Mouse (Mus musculus): Measurements from ENCODE around the gene Trim25.
"Not testable (repeated sequence)": the region's sequence is repeated elsewhere in the genome, so short reads cannot be mapped to it uniquely, and the experiment has no call there.

Gene Trim25

DNA sequence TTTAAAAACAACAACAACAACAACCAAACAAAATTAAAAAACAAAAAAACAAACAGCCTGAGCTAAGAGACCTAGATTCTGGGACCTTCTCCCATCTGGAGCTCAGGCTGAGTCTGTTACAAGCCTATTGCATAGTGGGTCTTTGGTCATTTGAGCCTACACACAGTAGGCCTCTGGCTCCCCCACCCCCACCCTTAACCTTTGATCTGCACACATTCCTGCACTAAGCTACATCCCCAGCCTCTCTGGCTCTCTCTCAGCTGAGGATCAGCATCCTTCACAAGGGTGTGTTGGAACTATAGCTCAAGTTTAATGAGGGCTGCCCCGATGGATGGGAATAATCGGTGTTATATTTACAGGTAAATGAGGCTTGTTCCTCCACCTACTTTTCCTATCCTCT, 3.6 kb upstream of the Trim25 start:
- DNase-seq, result no peak

DNA sequence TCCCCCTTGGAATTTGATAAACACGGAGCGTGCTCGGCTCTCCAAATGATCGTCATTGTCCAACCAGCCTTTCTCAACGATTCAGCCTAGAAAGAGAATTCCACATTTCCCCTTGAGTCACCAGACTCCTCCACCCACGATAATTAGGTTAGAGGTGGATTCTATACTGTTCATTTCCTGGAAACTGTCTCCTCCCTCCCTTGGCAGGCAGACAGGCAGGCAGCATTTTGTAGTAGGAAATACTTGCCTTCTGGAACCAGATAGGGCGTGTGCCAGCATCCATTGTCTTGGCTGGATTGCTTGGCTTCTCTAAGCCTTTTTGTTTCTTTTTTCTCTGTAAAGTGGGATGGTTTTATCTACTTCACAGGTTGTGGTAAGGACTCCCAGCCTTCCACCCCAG, 2.7 kb upstream of the Trim25 start:
- DNase-seq, result no peak

DNA sequence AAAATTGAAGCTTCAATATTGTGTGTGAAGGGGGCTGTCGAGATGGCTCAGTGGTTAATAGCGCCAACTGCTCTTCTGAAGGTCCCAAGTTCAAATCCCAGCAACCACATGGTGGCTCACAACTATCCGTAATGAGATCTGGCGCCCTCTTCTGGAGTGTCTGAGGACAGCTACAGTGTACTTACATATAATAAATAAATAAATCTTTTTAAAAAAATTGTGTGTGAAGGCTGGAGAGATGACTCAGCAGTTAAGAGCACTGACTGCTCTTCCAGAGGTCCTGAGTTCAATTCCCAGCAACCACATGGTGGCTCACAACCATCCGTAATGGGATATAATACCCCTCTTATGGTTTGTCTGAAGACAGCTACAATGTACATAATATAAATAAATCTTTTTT, 1.8 kb upstream of the Trim25 start:
- not testable (repeated sequence) for DNase-seq

DNA sequence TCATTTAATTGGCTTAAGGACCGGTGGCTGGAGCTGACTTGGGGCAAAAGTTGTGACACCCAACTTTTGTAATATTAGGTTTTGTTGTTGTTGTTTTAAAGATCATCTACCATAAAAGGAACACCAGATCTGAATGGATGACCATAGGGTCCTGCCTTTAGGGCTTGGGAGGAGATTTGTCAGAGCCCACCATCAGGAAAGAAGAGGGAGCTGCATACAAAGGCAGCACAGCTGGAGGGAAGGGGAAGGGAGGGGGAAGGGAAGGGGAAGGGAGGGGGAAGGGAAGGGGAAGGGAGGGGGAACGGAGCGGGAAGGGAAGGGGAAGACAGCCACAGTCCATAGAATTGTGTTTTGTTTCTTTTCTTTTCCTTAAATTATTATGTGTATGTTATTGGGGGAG, 770 bp upstream of the Trim25 start:
- no peak for DNase-seq

DNA sequence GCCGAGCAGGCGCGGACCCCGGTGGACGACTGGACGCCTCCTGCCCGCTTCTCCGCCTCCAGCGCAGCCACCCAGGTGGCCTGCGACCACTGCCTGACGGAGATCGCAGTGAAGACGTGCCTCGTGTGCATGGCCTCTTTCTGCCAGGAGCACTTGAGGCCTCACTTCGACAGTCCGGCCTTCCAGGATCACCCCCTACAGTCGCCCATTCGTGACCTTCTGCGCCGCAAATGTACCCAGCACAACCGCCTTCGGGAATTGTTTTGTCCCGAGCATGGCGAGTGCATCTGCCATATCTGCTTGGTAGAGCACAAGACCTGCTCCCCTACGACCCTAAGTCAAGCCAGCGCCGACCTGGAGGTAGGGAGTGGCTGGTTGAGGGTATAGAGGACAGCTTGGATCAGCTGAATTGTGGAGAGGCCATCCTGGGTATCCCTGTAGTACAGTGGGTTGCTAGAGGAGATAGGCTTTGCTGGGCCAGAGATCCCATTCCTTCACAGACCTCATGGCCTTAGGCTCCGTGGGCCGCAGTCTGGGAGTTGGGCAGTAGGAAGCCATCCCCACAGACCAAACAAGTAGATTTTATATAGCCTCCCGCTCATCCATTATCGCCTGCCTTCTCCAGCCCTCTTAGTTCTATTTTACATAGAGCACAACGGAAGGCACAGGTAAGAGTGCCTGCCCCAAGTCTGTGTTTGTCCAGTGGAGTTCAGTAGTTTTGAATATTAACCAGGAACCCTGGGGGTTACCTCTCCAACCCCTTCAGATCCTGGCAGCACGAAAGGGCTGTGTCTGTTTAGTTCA, 749 bp downstream of the Trim25 start:
- no peak for DNase-seq

DNA sequence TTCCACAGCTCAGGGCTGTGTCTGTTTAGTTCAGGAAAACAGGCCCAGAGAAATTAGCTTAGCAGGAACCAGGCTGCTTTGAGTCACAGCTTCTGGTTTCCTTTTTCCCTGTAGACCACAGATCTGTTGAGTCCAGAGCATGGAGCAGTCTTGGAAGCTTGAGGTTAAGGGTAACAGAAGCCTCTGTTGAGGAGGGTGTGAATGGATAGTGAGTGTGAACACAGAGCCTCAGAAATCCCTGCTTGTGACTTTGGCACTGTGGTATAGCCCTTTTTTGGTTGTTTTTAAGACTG, 1.3 kb downstream of the Trim25 start:
- no peak for DNase-seq

DNA sequence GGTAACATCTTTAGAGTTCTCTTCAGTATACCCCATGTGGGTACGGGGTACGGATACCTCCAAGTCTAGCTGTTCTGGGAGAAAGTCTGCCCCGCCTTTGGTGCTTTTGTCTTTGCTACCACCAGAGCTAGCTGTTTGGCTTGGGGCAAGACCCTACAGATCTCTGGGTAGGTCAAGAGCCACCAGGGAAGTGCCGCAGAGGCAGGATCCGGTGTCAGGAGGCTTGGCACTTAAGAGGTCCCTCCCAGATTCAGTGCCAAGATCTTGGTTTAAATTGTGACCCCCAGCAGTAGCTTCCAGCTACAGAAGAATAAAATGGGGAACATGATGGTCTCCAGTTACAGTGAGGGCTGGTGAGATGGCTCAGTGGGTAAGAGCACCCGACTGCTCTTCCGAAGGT, 2.4 kb downstream of the Trim25 start:
- no peak for DNase-seq

DNA sequence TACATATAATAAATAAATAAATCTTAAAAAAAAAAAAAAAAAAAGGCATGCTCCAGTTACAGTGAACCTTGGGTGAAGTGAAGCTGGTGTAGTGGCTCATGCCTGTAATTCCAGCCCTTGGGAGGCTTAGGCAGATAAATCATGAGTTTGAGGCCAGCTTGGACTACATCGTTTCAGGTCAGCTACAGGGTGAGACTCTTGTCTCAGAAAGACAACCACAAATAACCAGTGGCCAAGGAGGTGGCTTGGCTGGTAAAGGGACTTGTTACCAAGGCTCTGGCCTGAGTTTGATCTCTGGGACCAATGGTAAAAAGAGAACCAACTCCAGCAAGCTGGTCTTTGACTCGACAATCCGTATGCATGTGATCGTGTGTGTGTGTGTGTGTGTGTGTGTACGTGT, 2.9 kb downstream of the Trim25 start:
- no peak for DNase-seq

DNA sequence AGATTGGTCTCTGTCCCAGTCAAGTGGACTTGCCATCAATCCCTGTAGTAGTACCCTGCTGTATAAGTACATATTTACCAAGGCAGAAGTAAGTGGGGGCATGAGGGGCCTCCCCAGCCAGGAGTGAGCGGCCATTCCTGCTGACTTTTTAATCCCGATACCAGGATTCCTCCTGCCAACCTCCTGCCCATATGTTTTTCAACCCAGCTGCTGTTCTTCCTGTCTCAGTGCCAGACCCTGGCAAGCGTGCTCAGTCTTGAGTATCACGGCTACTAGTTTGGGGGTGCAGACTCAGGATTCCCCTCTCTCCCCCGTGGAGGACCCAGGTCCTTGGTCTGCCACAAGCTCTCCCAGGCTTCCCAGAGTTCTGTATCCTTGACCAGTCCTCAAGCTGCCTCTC, 3.4 kb downstream of the Trim25 start:
- no peak for DNase-seq

DNA sequence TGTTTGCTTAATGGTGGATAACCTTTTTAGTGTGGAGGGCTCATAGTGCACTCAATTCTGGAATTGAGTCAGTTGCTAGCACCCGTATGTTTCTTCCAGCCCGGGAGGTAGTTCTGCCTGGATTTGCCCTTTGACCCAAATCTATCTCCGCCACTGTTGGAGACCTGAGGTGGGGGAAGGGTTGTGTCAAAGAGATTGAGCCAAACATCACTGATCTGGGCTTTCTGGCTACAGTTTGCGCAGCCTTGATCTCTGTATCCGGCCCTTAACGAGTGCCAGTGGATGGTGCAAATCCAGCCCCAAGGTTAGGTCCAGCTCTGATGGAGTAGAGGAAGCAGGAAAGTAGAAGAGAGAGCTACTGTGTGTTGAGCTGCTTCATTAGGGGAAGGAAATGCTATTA, 3.9 kb downstream of the Trim25 start:
- DNase-seq, result no peak

DNA sequence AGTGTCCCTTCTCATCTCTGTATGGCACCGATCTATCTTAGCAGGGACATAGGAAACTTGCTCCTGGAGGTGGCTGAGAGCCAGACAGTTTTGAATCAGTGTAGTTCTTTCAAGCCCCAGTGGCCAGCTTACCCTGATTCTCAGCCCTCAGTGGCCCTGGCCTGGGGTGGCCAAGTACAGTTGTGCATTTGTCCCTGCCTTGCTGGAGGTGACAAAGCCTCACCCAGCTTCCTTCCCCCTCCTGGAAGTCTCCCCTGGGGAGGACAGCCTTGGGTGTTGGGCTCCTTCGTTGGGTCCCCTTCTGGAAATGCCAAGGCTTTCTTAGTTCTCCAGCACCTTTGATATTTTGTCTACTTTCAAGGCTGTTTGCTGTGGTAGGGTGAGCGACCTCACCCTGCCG, 4.5 kb downstream of the Trim25 start:
- no peak for DNase-seq

DNA sequence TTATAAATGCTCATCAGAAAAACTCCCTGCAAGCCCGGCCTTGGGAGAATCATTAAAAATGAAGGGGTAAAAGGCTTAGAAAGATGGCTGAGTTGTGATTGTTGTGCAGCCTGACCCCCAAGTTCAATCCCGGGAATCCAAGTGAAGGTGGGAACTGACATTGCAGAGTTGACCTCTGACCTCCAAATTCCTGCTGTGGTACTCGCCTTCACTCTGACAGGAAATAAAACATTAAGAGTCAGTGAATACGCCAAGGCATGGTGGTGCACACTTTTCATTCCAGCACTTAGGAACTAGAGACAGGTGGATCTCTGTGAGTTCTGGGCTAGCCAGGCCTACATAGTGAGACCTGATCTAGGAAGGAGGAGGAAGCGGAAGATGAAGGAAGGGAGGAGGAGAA, 6.3 kb downstream of the Trim25 start:
- no peak for DNase-seq

DNA sequence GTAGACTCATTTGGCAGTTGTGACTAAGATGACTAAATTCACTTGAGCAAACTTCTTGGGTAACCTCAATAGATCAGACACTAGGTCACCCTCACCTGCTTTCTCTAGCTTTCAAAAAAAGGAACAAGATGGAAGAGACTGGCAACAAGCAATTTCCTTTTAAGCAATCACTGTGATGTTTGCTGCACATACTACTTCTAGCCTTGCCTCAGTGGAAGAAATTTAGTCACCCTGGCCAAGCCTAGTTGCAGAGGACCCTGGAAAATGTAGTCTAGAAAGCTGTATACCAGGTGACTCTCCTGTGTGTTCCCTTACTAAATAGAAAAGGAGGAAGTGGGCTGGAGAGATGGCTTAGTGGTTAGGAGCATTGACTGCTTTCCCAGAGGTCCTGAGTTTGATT, 7.2 kb downstream of the Trim25 start:
- DNase-seq, result no peak

DNA sequence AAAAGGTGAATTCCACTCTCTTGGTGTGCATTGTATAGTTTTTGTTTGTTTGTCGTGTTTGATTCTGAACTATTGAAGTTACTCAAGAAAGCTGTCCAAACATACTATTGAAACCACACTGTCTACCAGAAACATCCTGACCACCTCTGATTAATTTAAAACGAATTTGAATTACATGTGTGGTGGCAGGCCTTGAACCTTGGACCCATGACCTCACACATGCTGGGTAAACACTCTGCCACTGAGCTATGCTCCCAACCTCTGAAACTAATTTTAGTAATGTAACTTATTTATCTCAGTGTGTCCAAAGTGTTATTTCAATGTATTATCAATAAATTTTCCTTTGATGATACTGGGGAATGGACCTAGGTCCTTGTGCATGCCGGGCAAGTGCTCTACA, 8.4 kb downstream of the Trim25 start:
- no peak for DNase-seq

DNA sequence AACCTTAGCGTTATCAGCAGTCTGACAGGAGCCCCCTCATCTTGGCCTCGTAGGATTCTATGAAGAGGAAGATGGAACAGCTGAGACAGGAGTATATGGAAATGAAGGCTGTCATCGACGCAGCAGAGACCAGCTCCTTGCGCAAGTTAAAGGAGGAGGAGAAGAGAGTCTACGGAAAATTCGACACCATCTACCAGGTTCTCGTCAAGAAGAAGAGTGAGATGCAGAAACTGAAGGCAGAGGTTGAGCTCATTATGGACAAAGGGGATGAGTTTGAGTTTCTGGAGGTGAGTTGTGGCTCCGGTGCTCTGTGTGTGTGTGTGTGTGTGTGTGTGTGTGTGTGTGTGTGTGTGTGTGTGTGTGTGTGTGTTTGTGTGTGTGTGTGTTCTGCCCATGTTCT, 9.9 kb downstream of the Trim25 start:
- no peak for DNase-seq

DNA sequence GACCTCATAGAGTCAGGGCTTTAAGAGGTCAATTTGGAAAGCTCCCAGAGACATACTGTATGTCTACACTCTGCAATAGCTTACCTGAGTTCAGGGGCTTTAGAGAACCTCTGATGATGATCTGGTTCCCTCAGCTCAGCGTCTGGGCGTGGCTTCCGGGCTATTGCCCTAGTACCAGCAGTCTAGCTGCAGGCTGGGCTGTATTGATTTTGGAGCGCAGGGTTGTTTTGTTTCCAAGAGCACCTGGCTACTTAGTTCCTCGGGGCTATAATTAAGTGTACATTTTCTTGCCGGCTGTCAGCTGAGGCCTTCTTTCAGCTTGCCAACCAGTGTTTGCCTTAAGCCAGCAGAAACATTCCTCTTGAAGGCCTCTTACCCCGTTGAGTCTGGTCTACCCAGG, 10.3 kb downstream of the Trim25 start:
- DNase-seq, result no peak

DNA sequence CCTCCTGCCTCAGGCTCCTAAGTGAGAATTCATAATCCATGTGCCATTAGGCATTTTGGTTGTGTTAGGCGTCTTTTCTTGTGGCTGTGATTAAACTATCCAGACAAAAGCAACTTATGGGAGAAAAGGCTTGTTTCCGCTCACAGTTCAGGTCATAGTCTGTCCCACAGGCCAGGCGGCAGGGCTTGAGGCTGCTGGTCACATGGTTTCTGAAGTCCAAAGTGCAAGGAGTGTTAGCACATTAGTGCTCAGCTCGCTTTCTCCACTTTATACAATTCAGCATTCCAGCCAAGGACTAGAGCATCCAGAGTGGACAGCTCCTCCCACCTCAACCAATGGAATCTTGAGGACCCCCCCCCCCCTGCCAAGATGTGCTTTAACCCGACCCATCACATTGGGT, 13.1 kb downstream of the Trim25 start:
- DNase-seq, result no peak

DNA sequence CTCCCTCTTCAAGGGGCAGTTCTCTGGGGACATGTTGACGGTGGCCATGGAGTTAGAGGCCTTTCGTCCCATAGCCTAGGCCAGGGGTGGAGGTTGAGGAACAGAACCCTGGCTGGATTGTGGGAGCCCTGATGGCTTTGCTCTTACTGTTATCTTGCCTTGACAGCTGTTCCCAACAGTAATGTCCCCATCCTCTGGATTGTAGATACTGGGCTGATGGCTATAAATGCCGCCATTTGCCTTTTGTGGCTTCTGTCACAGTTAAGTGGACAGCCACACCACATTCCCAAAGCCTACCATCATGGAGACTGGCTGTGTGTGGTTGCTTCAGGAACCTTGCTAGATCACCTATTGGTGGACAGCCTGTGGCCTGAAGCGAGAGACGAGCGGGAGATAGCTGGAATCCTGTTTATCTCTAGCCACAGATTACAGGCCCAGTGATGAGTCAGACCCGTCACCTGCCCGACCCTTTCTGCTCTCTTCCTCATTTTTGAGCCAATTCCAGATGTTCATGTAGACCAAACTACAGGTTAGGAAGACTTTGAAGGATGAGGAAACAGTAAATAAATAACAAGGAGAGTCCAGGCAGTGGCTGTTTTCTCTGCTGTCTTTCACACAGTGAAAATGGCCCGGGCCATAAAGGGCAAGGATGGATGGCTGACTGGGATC, 18.5 kb downstream of the Trim25 start:
- no peak for DNase-seq

DNA sequence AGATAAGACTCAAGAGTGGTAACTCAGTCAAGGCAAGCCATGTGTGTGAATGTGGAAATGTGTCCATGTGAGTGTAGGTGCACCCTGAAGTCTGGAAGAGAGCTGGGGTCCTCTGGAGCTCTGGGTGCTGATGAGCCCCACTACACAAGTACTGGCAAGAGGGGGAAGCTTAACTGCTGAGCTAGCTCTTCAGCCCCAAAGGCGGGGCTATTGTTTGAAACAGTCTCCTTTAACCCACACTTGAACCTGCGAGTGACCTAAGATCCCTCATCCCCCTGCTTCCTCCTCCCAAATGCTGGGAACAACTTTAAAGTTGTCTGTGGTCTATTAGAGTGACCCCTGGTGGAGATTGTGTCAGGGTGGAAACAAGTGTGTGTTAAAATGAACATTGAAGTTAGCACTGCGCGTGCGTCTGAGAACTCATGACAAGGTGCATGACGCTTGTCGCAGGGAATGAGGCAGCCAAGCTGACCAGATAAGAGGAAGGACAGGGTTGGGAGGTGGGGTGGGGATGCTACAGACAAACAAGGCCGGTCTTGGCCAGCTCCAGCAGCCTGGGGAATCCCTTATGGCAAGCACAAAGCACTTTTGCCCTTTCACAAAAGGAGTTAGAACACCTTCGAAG, 21.6 kb downstream of the Trim25 start:
- no peak for DNase-seq

DNA sequence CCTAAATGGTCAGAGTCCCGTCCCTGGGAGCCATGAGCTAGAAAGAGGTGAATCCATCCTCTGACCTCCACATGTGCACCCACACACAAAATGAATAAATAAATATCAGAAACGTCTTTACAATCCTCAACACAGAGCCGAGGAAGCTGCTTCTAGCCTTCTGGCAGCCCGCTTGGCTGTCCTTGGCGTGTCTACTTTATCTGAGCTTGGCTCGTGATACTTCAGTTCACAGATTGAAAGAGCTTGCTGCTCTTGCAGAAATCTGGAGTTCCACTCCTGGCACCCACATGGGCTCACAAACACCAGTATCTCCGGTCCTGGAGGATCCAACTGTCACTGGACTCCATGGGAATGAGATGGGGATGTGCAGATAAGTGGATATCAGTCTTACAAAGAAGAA, 22.5 kb downstream of the Trim25 start:
- DNase-seq, result no peak

DNA sequence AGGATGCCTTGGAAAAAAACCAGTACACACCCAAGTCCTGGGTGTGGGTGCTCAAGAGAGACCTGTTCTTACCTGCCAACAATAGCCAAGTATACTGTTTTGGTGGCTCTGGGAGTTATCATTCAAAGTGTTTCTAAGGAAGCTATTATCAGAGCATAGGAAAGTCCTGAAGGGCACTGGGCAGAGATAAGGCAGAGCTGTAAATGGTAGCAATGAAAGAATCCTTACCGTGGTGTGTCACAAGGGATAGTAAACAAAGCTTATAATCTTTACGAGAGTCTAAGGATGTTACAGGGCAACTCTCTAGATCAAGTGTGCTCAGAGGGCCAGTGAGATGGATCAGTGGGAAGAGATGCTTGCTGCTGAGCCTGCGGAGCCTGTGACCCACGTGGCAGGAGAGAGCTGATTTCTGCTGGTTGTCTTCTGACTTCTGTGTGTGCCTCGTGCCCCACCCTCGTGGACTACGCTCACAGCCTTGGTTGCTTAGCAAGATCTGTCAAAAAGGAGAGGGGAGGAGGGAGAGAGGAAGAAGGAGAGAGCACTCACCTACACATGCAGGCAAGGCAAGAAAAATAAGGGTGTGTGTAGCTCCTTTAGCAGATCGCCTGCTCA, 23.1 kb downstream of the Trim25 start:
- DNase-seq, result no peak

DNA sequence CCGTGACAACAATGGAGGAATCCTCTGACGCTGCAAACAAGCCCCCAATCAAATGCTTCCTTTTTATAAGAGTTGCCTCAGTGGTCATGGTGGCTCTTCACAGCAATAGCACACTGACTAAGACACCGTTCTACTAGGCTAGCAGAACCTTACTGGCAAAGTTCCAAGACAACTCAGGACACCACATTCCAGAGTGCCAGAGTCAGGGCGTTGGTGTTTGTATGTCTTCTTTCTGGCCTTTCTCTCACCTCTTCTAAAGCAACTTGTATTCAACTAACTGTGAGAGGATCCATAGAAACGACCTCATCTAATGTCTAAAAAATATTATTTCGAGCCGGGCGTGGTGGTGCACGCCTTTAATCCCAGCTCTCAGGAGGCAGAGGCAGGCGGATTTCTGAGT, 24.3 kb downstream of the Trim25 start:
- DNase-seq, result no peak

DNA sequence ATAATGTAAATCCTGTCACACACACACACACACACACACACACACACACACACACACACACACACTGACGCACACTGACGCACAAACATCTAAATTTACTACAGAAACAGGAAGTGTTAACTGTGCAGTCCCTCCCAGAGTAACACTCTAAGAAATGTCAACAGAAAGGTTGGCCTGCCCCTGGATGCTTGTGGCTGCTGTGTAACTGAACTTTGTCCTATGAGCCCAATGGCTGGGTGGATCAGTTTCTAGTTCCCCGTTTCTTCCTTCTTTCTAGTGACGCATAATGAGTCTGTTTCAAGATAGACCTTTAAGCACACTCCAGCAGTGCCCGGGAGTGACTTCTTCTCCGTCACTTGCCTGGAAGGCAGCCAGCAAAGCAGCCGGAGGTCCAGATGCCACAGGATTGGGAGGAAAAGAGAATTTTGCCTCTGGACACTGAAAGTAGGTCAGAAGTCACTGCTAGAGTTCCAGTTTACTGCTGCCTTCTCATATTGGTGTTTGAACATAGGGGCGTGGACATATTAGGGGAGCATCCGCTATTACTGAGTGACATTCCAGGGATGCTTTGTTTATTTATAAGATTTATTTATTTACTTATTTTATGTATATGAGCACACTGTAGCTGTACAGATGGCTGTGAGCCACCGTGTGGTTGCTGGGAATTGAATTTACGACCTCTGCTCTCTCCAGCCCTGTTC, 25.2 kb downstream of the Trim25 start:
- DNase-seq, result peak; percentile 41

DNA sequence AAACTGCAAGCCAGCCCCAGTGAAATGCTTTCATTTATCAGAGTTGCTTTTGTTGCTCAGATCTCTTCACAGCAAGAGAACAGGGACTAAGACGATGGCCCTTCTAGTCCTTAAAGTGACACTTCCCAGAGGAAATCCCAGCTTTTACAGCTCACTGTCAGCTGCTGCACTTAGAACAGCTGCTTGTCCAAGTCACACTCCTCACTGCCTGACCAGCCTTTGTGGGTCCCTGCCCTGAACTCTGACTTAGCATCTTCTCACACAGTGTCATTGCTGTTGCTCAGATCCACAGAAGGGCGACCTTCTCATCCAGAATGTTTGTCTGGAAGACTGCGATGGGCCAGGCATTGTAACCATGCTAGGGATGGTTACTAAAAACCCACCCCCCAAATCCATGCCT, 26.4 kb downstream of the Trim25 start:
- DNase-seq, result no peak
